Mouse (Mus musculus) testis, adult 2 months (tissue): ENCODE measurements around the gene Sypl.

ENCODE experiments used
- CTCF ChIP-seq: fragments of 200-500 bp; IDR thresholded peaks from 2 replicates; pipeline ENCODE4 v1.5.1; 2012; ENCODE audit warnings: low read depth, mild to moderate bottlenecking, inconsistent platforms, low read length, moderate library complexity; ENCODE audit not compliant: control insufficient read depth, insufficient read depth, insufficient replicate concordance
- POLR2A ChIP-seq: fragments of 200-500 bp; IDR thresholded peaks from 2 replicates; pipeline ENCODE4 v1.6.1; 2012; ENCODE audit warnings: low read depth, mild to moderate bottlenecking, inconsistent platforms, low read length, moderate library complexity; ENCODE audit not compliant: control insufficient read depth

GRCm38 (mm10) chr12:33010026-33010425 lies 56.3 kb downstream of the Sypl start:
- TF ChIP-seq CTCF = peak; percentile 65; the same call in 1 of the 2 replicates
- no peak for TF ChIP-seq POLR2A
